In genomic region chr15:65006177-65006576, GRCm38 (mm10) we compare ENCODE assay signal across 34 mouse cellular contexts. TPM values are rescaled to one million over a fixed set of nuclear protein-coding genes. Genes with fewer than 3 reads are reported as not detected.
DNase-seq lines count a peak whose midpoint lies in the region; ATAC-seq lines count a peak whose summit lies in the region.
"Had no signal": no experiment of that assay in that cellular context is flagged by ENCODE, and none has a peak within 500 bp of the region (broad histone marks: within the 10 kb centered on the region; RNA-seq: fewer than 3 reads in every experiment).

No protein-coding gene starts in this region.

- no peak overlapping the region for H3K27ac ChIP-seq in embryonic facial prominence, embryonic 14.5 days (replicated peaks; ENCODE audit: low read depth, low read length)
- no peak overlapping the region for H3K27ac ChIP-seq in embryonic facial prominence, embryonic 10.5 days (replicated peaks)
- H3K27ac ChIP-seq: embryonic facial prominence, embryonic 13.5 days; forebrain, embryonic 10.5 days; forebrain, embryonic 13.5 days; heart, embryonic 15.5 days; hindbrain, embryonic 14.5 days; hindbrain, postnatal 0 days had no signal

- H3K4me2 ChIP-seq in embryonic facial prominence, embryonic 14.5 days (ENCODE audit: low read depth, low read length) = no peak overlapping the region
- H3K4me2 ChIP-seq: embryonic facial prominence, embryonic 13.5 days; forebrain, embryonic 13.5 days; heart, embryonic 12.5 days; heart, embryonic 15.5 days; hindbrain, embryonic 14.5 days had no signal

- no peaks in the 10 kb centered on the region for H3K36me3 ChIP-seq in embryonic facial prominence, embryonic 14.5 days (ENCODE audit: control insufficient read depth, insufficient read depth, low read length)
- no peaks in the 10 kb centered on the region for H3K36me3 ChIP-seq in embryonic facial prominence, embryonic 10.5 days (replicated peaks)
- H3K36me3 ChIP-seq: embryonic facial prominence, embryonic 13.5 days; forebrain, embryonic 10.5 days; G1E; heart, embryonic 12.5 days; heart, embryonic 15.5 days had no signal

- H3K4me3 ChIP-seq in embryonic facial prominence, embryonic 14.5 days (ENCODE audit: low read depth, low read length) = no peak overlapping the region
- no peak overlapping the region for H3K4me3 ChIP-seq in embryonic facial prominence, embryonic 10.5 days
- H3K4me3 ChIP-seq: embryonic facial prominence, embryonic 13.5 days; forebrain, embryonic 10.5 days; forebrain, embryonic 13.5 days; heart, embryonic 12.5 days; heart, embryonic 15.5 days had no signal

- H3K9me3 ChIP-seq in embryonic facial prominence, embryonic 14.5 days (ENCODE audit: control insufficient read depth, low read length) = no peaks in the 10 kb centered on the region
- H3K9me3 ChIP-seq in embryonic facial prominence, embryonic 10.5 days = no peaks in the 10 kb centered on the region
- H3K9me3 ChIP-seq: embryonic facial prominence, embryonic 13.5 days; forebrain, embryonic 10.5 days; forebrain, embryonic 13.5 days; G1E; heart, embryonic 12.5 days; heart, embryonic 15.5 days had no signal

- H3K4me1 ChIP-seq in embryonic facial prominence, embryonic 14.5 days (ENCODE audit: control insufficient read depth, insufficient read depth, low read length) = no peaks in the 10 kb centered on the region
- no peaks in the 10 kb centered on the region for H3K4me1 ChIP-seq in embryonic facial prominence, embryonic 10.5 days
- H3K4me1 ChIP-seq: embryonic facial prominence, embryonic 13.5 days; forebrain, embryonic 10.5 days; forebrain, embryonic 13.5 days; heart, embryonic 12.5 days; heart, embryonic 15.5 days had no signal

- no peaks in the 10 kb centered on the region for H3K27me3 ChIP-seq in embryonic facial prominence, embryonic 14.5 days (replicated peaks; ENCODE audit: control insufficient read depth, insufficient read depth, low read length)
- H3K27me3 ChIP-seq in embryonic facial prominence, embryonic 10.5 days (replicated peaks; ENCODE audit: low read depth, poor library complexity, severe bottlenecking) = no peaks in the 10 kb centered on the region
- H3K27me3 ChIP-seq: CH12.LX; embryonic facial prominence, embryonic 13.5 days; forebrain, embryonic 13.5 days; heart, embryonic 12.5 days; heart, embryonic 15.5 days had no signal

- no peak for ATAC-seq in embryonic facial prominence, embryonic 14.5 days (ENCODE audit: low read depth)
- ATAC-seq: forebrain, embryonic 13.5 days; forebrain, embryonic 16.5 days; hindbrain, postnatal 0 days; inflammation-experienced regulatory T-cells, adult 6 months; Patski had no signal

- no peak overlapping the region for H3K9ac ChIP-seq in embryonic facial prominence, embryonic 14.5 days (ENCODE audit: low read depth, low read length)
- H3K9ac ChIP-seq: embryonic facial prominence, embryonic 13.5 days; forebrain, embryonic 13.5 days; heart, embryonic 12.5 days; heart, embryonic 15.5 days; hindbrain, embryonic 14.5 days had no signal

- DNase-seq in embryonic facial prominence, embryonic 14.5 days (ENCODE audit: low spot score) = peak; percentile 3
- DNase-seq in embryonic facial prominence, embryonic 10.5 days (ENCODE audit: low spot score) = no peak
- peak; percentile 8 to 9 for DNase-seq in layer of hippocampus, adult 8-10 months (ENCODE audit: low spot score in 2 of 2)
- no peak for DNase-seq in layer of hippocampus, postnatal 25 days (ENCODE audit: extremely low spot score in 1 of 2, low spot score in 1 of 2)
- peak; percentile 60 for DNase-seq in brain, adult 2 months (ENCODE audit: low read depth, low spot score)
- peak; percentile 61 for DNase-seq in telencephalon, adult 2 months (ENCODE audit: low read depth, low spot score)
- no peak for DNase-seq in kidney, adult 8-10 months
- DNase-seq: adrenal gland, postnatal 10 days; adrenal gland, postnatal 36 days; B cell, adult 2 months; cerebellum, adult 11-12 months; cerebellum, adult 8-10 months; gastrocnemius, postnatal 25 days; heart, adult 18-20 months; heart, postnatal 10 days; heart, postnatal 4 days had no signal

RNA-seq across cellular contexts. Expression of gene Gm21961, which starts 8.5 kb away (rescaled TPM):
- polyA plus RNA-seq in embryonic facial prominence, embryonic 14.5 days (2014; fragmentation: Nextera tagmentation; extraction: Ambion mirVana) = not detected in 2 replicates
- polyA plus RNA-seq in embryonic facial prominence, embryonic 10.5 days (2016; fragmentation: Nextera tagmentation; extraction: Ambion mirVana) = not detected in 2 replicates
- not detected for total RNA-seq in layer of hippocampus, adult 8-10 months (2022)
- not detected for total RNA-seq in layer of hippocampus, postnatal 25 days (2021)
- total RNA-seq: adrenal gland, adult 18-20 months; adrenal gland, postnatal 10 days; adrenal gland, postnatal 36 days; CH12.LX; common myeloid progenitor, adult 5-6 weeks; G1E; gastrocnemius, adult 8-10 months; gastrocnemius, postnatal 25 days; heart, adult 18-20 months; heart, postnatal 10 days; heart, postnatal 4 days; hindbrain, postnatal 0 days had no signal
- polyA plus RNA-seq: embryonic facial prominence, embryonic 13.5 days; forebrain, embryonic 10.5 days; forebrain, embryonic 13.5 days; forebrain, embryonic 16.5 days; frontal cortex, adult 2 months; G1E; gonadal fat pad, adult 2 months; heart, embryonic 12.5 days; heart, embryonic 15.5 days; hindbrain, embryonic 11.5 days; hindbrain, embryonic 14.5 days; hindbrain, postnatal 0 days; inflammation-experienced regulatory T-cells, adult 6 months; Patski had no signal

Comparison
In these comparisons a context has a peak if more than half of its experiments do, and no peak if none do; other contexts are left out.
1. DNase-seq: peak in embryonic facial prominence, embryonic 14.5 days (single experiment), layer of hippocampus, adult 8-10 months (2 of 2), brain, adult 2 months (single experiment) and telencephalon, adult 2 months (single experiment); none in embryonic facial prominence, embryonic 10.5 days (single experiment), layer of hippocampus, postnatal 25 days (0 of 2) and kidney, adult 8-10 months (0 of 2).